Mouse (Mus musculus): ENCODE data around the gene Srf. TPM values are rescaled to one million over a fixed set of nuclear protein-coding genes. Genes with fewer than 3 reads are reported as not detected.

The Srf gene
- polyA plus RNA-seq, 2 experiments from 2014 or later: 6.3 to 10.9 TPM

DNA sequence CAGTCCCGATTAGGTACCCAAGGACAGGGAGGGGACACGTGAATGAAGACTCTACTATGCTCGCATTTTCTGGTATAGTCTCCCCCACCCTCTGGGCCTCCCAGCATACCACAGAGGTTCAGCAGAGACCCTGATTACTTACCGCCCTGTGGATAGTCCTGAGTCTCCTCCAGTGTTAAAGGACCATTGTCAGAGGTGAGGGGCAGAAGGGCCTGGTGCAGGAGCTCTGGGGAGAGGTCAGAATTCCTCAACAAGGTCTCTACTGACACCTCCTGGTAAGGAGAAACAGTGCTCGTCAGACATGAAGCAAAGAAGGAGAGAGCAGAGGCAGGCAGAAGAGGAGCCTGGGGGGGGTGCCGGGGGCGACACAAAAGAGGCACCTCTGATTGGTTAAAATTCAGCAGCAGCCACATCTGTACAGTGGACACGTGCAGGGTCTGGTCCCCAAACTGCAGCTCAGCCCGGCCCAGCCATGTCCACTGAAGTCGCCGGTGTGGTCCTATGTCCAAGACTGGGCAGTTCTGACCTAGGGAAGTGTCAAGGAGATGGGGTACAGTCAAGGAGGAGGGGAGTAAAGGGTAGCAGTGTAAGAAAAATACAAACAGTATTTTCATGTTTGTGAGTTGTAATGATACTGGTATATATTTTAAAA, 44.8 kb downstream of the Srf start:
- ATAC-seq: no peak

DNA sequence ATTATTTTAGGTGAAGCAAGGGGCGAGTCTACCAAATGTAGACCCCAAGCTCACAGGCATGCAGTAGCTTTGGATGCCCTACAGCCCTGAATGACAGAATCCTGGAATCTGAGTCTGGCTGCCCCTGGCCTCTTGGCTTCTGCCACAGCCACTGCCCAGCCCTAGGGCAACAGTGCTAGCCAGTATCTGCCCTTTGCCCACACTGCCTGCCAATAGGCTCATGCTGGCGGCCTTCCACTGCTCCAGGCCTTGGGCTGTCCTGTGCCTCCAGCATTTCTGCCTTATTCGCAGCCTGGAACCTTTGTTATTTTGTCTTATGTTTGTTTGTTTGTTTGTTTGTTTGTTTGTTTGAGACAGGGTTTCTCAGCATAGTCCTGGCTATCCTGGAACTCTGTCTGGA, 50.4 kb downstream of the Srf start:
- ATAC-seq: no peak

DNA sequence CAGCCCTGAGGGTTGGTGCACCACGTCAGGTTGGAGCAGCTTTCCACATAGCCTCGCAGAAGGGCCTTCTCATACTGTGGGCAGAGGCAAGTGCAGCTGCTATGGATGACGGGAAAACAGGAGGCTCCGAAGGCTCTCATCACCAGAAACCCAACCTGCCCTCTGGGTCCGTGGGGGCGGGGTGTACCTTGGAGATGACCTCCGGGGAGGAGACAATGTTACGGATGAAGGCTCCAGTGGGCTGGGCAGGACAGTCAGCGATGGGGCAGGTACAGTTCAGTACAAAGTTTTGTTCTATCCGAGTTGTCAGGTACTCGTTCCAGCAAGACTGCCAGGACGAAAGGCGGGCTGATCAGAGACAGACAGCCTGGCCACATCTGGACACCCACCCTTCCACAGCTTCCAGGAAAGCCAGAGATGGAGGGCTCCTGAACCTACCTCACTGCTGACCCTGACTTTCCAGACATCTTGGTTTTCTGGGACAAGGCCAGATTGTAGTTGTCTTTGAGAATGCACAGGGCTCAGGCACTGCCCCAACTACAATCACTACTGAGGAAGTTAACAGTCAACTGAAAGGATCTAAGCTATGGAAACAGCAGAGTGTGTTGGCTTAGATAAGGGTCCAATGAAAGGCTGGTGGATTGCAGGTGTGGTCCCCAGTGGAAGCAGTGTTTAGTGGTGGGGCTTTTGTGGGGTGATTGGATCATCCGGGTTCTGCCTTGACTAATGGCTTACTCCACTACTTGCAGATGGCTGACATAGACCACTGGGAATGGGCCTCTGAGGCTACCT, 51.9 kb downstream of the Srf start:
- ATAC-seq: no peak

DNA sequence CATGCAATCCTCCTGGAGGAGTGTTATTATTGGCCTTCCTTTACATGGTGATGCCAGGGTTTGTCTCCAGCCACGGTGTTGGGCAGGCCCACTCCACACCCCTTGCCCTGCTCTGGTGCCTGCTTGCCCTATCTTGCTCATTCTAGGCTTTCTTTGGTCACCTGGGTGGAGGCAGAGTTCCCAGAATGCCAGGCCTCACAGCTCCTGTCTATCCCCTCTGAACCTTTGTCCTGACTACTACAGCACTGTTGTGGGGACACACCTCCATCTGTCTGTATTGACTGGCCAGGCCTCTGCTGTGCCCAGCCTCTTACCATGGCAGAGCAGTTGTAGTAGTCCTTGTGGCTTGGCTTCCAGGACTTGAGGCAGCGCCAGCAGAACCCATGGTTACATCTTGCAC, 53.2 kb downstream of the Srf start:
- ATAC-seq: no peak

Other genes starting within 250 kb of the Srf start
- 1 to 10 TPM; 2.4 to 4.3 TPM for gene Abcc10, start 227.8 kb downstream of the Srf start, polyA plus RNA-seq (2017; shearing (Covaris generic))
- gene Zfp318, start 172.4 kb downstream of the Srf start, polyA plus RNA-seq (2017; shearing (Covaris generic)): 1 to 10 TPM; 5.4 TPM
- gene Crip3, start 127.2 kb downstream of the Srf start, polyA plus RNA-seq (2017; shearing (Covaris generic)): not detected
- gene Slc22a7, start 117.7 kb downstream of the Srf start, polyA plus RNA-seq (2017; shearing (Covaris generic)): not detected
- 1 to 10 TPM in 1 of 2 experiments, under 1 TPM in 1; 0.49 to 1.5 TPM for gene Ttbk1, start 68.5 kb downstream of the Srf start, polyA plus RNA-seq (2017; shearing (Covaris generic))
- 10 to 100 TPM; 11.1 to 13.4 TPM for gene Dnph1, start 59.5 kb downstream of the Srf start, polyA plus RNA-seq (2017; shearing (Covaris generic))
- 1 to 10 TPM; 2.7 to 3.5 TPM for gene Cul9, start 9.8 kb downstream of the Srf start, polyA plus RNA-seq (2017; shearing (Covaris generic))
- gene Ptk7, start 73.3 kb upstream of the Srf start, polyA plus RNA-seq (2017; shearing (Covaris generic)): under 1 TPM in 1 of 2 experiments, not detected in 1; 0.22 TPM
- gene Klc4, start 89.8 kb upstream of the Srf start, polyA plus RNA-seq (2017; shearing (Covaris generic)): 10 to 100 TPM in 1 of 2 experiments, 1 to 10 TPM in 1; 5.6 to 11.2 TPM
- 10 to 100 TPM; 67.3 to 68.4 TPM for gene Mrpl2, start 90.1 kb upstream of the Srf start, polyA plus RNA-seq (2017; shearing (Covaris generic))
- 1 to 10 TPM; 2.8 to 4.1 TPM for gene Cul7, start 94.2 kb upstream of the Srf start, polyA plus RNA-seq (2017; shearing (Covaris generic))
- 10 to 100 TPM; 44.0 to 48.0 TPM for gene Rrp36, start 118.2 kb upstream of the Srf start, polyA plus RNA-seq (2017; shearing (Covaris generic))
- 100 to 1,000 TPM; 164 to 197 TPM for gene Mea1, start 122.6 kb upstream of the Srf start, polyA plus RNA-seq (2017; shearing (Covaris generic))
- gene Klhdc3, start 124.7 kb upstream of the Srf start, polyA plus RNA-seq (2017; shearing (Covaris generic)): 10 to 100 TPM; 22.0 to 28.7 TPM
- gene Ppp2r5d, start 148.9 kb upstream of the Srf start, polyA plus RNA-seq (2017; shearing (Covaris generic)): 10 to 100 TPM; 21.9 to 30.2 TPM
- 1 to 10 TPM; 2.9 to 4.0 TPM for gene Pex6, start 155.3 kb upstream of the Srf start, polyA plus RNA-seq (2017; shearing (Covaris generic))
- gene Gnmt, start 173.0 kb upstream of the Srf start, polyA plus RNA-seq (2017; shearing (Covaris generic)): under 1 TPM; 0.54 to 0.83 TPM
- gene Cnpy3, start 196.0 kb upstream of the Srf start, polyA plus RNA-seq (2017; shearing (Covaris generic)): 10 to 100 TPM; 19.2 to 21.6 TPM
- gene Ptcra, start 207.5 kb upstream of the Srf start, polyA plus RNA-seq (2017; shearing (Covaris generic)): not detected
- gene 2310039H08Rik, start 216.5 kb upstream of the Srf start, polyA plus RNA-seq (2017; shearing (Covaris generic)): 10 to 100 TPM; 20.0 to 25.1 TPM
- 100 to 1,000 TPM; 144 to 146 TPM for gene Rpl7l1, start 226.5 kb upstream of the Srf start, polyA plus RNA-seq (2017; shearing (Covaris generic))

Measured in activated CD4-positive, CD25-positive, alpha-beta regulatory T cell, adult 4 months (primary cell).